Mouse (Mus musculus) ES-Bruce4 (cell line): Measurements from ENCODE around the gene Tbrg1. TPM values are rescaled to one million over a fixed set of nuclear protein-coding genes. Genes with fewer than 3 reads are reported as not detected.
A peak's percentile ranks its signal among the peaks of the same experiment; 100 is the strongest.

Source experiments
- H3K27ac ChIP-seq: 2 replicates; pipeline ENCODE4 v1.5.1; 2012; ENCODE audit warnings: low read length, inconsistent platforms; ENCODE audit not compliant: insufficient read depth
- H3K27me3 ChIP-seq: 2 replicates; pipeline ENCODE4 v1.6.1; 2012; ENCODE audit warnings: mild to moderate bottlenecking, low read length, inconsistent platforms; ENCODE audit not compliant: control insufficient read depth, poor library complexity, insufficient read depth, severe bottlenecking
- H3K36me3 ChIP-seq: 2 replicates; pipeline ENCODE4 v1.6.1; 2012; ENCODE audit warnings: inconsistent platforms, mild to moderate bottlenecking, low read length, moderate library complexity; ENCODE audit not compliant: control insufficient read depth, poor library complexity, insufficient read depth, severe bottlenecking
- H3K4me1 ChIP-seq: one replicate; pipeline ENCODE4 v1.8.1; 2011; ENCODE audit warnings: low read length; ENCODE audit not compliant: control insufficient read depth, insufficient read depth
- H3K4me3 ChIP-seq: 2 replicates; pipeline ENCODE4 v1.5.1; 2011; ENCODE audit warnings: low read depth, mild to moderate bottlenecking, low read length
- H3K9ac ChIP-seq: 2 replicates; pipeline ENCODE4 v1.6.1; 2012; ENCODE audit warnings: low read depth, mild to moderate bottlenecking, inconsistent platforms; ENCODE audit not compliant: poor library complexity, severe bottlenecking
- H3K9me3 ChIP-seq: replicated peaks from 2 replicates; pipeline ENCODE4 v1.6.1; 2012; ENCODE audit warnings: mild to moderate bottlenecking, low read length, inconsistent platforms; ENCODE audit not compliant: control insufficient read depth, poor library complexity, insufficient read depth, severe bottlenecking
- CTCF ChIP-seq: IDR thresholded peaks from one replicate; pipeline ENCODE4 v1.8.1; 2011; ENCODE audit warnings: low read depth, low read length
- EP300 ChIP-seq: IDR thresholded peaks from 2 replicates; pipeline ENCODE4 v1.6.1; 2011; ENCODE audit warnings: low read depth, low read length; ENCODE audit not compliant: insufficient read depth
- POLR2A ChIP-seq: IDR thresholded peaks from one replicate; pipeline ENCODE4 v1.8.1; 2011; ENCODE audit warnings: low read length; ENCODE audit not compliant: insufficient read depth
- polyA plus RNA-seq: library from polyadenylated mRNA; stranded (reverse); fragments of >200 nt; gene quantifications from 2 replicates; pipeline ENCODE4 v1.2.4, GENCODE M21; 2011; ENCODE audit warnings: low read depth; ENCODE audit not compliant: missing spikeins, insufficient read depth, insufficient read length

Tbrg1 gene
- polyA plus RNA-seq, 1 experiment, result 191 TPM

- no peak overlapping the region for H3K4me3 ChIP-seq
- TF ChIP-seq CTCF, result no peak
- no peak for TF ChIP-seq POLR2A
- no peak for TF ChIP-seq EP300
Observed at GRCm38 (mm10) chr9:37621290-37621689, 35.8 kb downstream of the Tbrg1 start.

GRCm38 (mm10) chr9:37616770-37617169, 40.3 kb downstream of the Tbrg1 start:
- H3K27me3 ChIP-seq, result no peaks in the 10 kb centered on the region
- H3K27ac ChIP-seq, result no peak overlapping the region
- H3K36me3 ChIP-seq, result no peaks in the 10 kb centered on the region; the same call in 1 of the 2 replicates
- no peak overlapping the region for H3K9ac ChIP-seq
- no peak for TF ChIP-seq POLR2A
- peak; percentile 39 for TF ChIP-seq CTCF
- H3K9me3 ChIP-seq, result no peaks in the 10 kb centered on the region
- H3K4me3 ChIP-seq, result no peak overlapping the region
- peaks cover 2% of the 10 kb centered on the region for H3K4me1 ChIP-seq

More at GRCm38 (mm10) chr9:37621290-37621689, 35.8 kb downstream of the Tbrg1 start:
- Histone ChIP-seq H3K36me3 (no peaks in the 10 kb centered on the region; the same call in 1 of the 2 replicates), H3K9ac (no peak overlapping the region), H3K4me1 (no peaks in the 10 kb centered on the region), H3K27me3 (no peaks in the 10 kb centered on the region), H3K9me3 (no peaks in the 10 kb centered on the region), H3K27ac (no peak overlapping the region)

GRCm38 (mm10) chr9:37615220-37615619, 41.9 kb downstream of the Tbrg1 start:
- Histone ChIP-seq H3K4me3 (no peak overlapping the region), H3K9ac (no peak overlapping the region), H3K36me3 (no peaks in the 10 kb centered on the region; the same call in 1 of the 2 replicates), H3K9me3 (no peaks in the 10 kb centered on the region), H3K27ac (no peak overlapping the region), H3K4me1 (peaks cover 2% of the 10 kb centered on the region), H3K27me3 (no peaks in the 10 kb centered on the region)
- TF ChIP-seq EP300 (no peak), POLR2A (no peak), CTCF (no peak)

- Histone ChIP-seq H3K9me3 (no peaks in the 10 kb centered on the region), H3K4me3 (peak overlapping the region; percentile 84), H3K9ac (peak overlapping the region; percentile 50; the same call in 1 of the 2 replicates), H3K27me3 (no peaks in the 10 kb centered on the region), H3K36me3 (no peaks in the 10 kb centered on the region; the same call in 1 of the 2 replicates), H3K4me1 (peaks cover 2% of the 10 kb centered on the region), H3K27ac (no peak overlapping the region)
- TF ChIP-seq CTCF (no peak), EP300 (no peak), POLR2A (no peak)
Observed at GRCm38 (mm10) chr9:37614316-37614715, 42.8 kb downstream of the Tbrg1 start.

GRCm38 (mm10) chr9:37613911-37614280, 43.2 kb downstream of the Tbrg1 start:
- peak overlapping the region; percentile 84 for H3K4me3 ChIP-seq
- peak overlapping the region; percentile 50 for H3K9ac ChIP-seq
- peak overlapping the region; percentile 10; the same call in 1 of the 2 replicates for H3K27ac ChIP-seq

GRCm38 (mm10) chr9:37613182-37613910, 43.8 kb downstream of the Tbrg1 start, which contains the start of gene Spa17:
Spa17 (minus strand) TSS chr9:37613722.
- Histone ChIP-seq H3K27me3 (no peaks in the 10 kb centered on the region), H3K4me3 (peak within 1 kb of the TSS; percentile 99)

More at GRCm38 (mm10) chr9:37613911-37614280, 43.2 kb downstream of the Tbrg1 start:
- H3K9me3 ChIP-seq, result no peaks in the 10 kb centered on the region
- H3K36me3 ChIP-seq, result no peaks in the 10 kb centered on the region; the same call in 1 of the 2 replicates
- H3K27me3 ChIP-seq, result no peaks in the 10 kb centered on the region
- H3K4me1 ChIP-seq, result peaks cover 2% of the 10 kb centered on the region
- TF ChIP-seq POLR2A (peak; percentile 22), EP300 (no peak)

More at GRCm38 (mm10) chr9:37613182-37613910, 43.8 kb downstream of the Tbrg1 start, which contains the start of gene Spa17:
- TF ChIP-seq CTCF (no peak), POLR2A (no peak), EP300 (0 out of 2 replicates have a peak, but pooled peaks have one; percentile 7)
- Histone ChIP-seq H3K9ac (peak within 1 kb of the TSS; percentile 82), H3K9me3 (no peaks in the 10 kb centered on the region), H3K27ac (peak within 1 kb of the TSS; percentile 10; the same call in 1 of the 2 replicates), H3K36me3 (no peaks in the 10 kb centered on the region; the same call in 1 of the 2 replicates), H3K4me1 (peaks cover 2% of the 10 kb centered on the region)
